Mouse (Mus musculus): ENCODE measurements around the gene Nlk.
"Not testable (repeated sequence)": the region's sequence is repeated elsewhere in the genome, so short reads cannot be mapped to it uniquely, and the experiment has no call there.

Nlk gene

GRCm38 (mm10) chr11:78690547-78690946 is 6.6 kb downstream of the Nlk start:
- DNase-seq (ENCODE audit: low read depth in 2 of 2, low spot score in 2 of 2) = no peak

GRCm38 (mm10) chr11:78681058-78681457 is 16.1 kb downstream of the Nlk start:
- no peak for DNase-seq (ENCODE audit: low read depth in 2 of 2, low spot score in 2 of 2)

- DNase-seq (ENCODE audit: low read depth in 2 of 2, low spot score in 2 of 2) = peak in 1 of 2 experiments; percentile 37
Observed at GRCm38 (mm10) chr11:78678761-78679160, 18.4 kb downstream of the Nlk start.

- DNase-seq (ENCODE audit: low read depth in 2 of 2, low spot score in 2 of 2) = no peak
Observed at GRCm38 (mm10) chr11:78668647-78669046, 28.5 kb downstream of the Nlk start.

- no peak for DNase-seq (ENCODE audit: low read depth in 2 of 2, low spot score in 2 of 2)
Observed at GRCm38 (mm10) chr11:78664853-78665252, 32.3 kb downstream of the Nlk start.

- no peak for DNase-seq (ENCODE audit: low read depth in 2 of 2, low spot score in 2 of 2)
Observed at GRCm38 (mm10) chr11:78663916-78664315, 33.3 kb downstream of the Nlk start.

GRCm38 (mm10) chr11:78649143-78649542 is 48.0 kb downstream of the Nlk start:
- DNase-seq (ENCODE audit: low read depth in 2 of 2, low spot score in 2 of 2) = no peak

GRCm38 (mm10) chr11:78648405-78648804 is 48.8 kb downstream of the Nlk start:
- DNase-seq (ENCODE audit: low read depth in 2 of 2, low spot score in 2 of 2) = not testable (repeated sequence)

GRCm38 (mm10) chr11:78643746-78644145 is 53.4 kb downstream of the Nlk start:
- no peak for DNase-seq (ENCODE audit: low read depth in 2 of 2, low spot score in 2 of 2)

- no peak for DNase-seq (ENCODE audit: low read depth in 2 of 2, low spot score in 2 of 2)
Observed at GRCm38 (mm10) chr11:78642151-78642550, 55.0 kb downstream of the Nlk start.

GRCm38 (mm10) chr11:78641088-78641487 is 56.1 kb downstream of the Nlk start:
- DNase-seq (ENCODE audit: low read depth in 2 of 2, low spot score in 2 of 2) = no peak

- no peak for DNase-seq (ENCODE audit: low read depth in 2 of 2, low spot score in 2 of 2)
Observed at GRCm38 (mm10) chr11:78632782-78633181, 64.4 kb downstream of the Nlk start.

- DNase-seq (ENCODE audit: low read depth in 2 of 2, low spot score in 2 of 2) = no peak
Observed at GRCm38 (mm10) chr11:78628871-78629270, 68.3 kb downstream of the Nlk start.

- peak in 1 of 2 experiments; percentile 5 for DNase-seq (ENCODE audit: low read depth in 2 of 2, low spot score in 2 of 2)
Observed at GRCm38 (mm10) chr11:78624377-78624776, 72.8 kb downstream of the Nlk start.

- DNase-seq (ENCODE audit: low read depth in 2 of 2, low spot score in 2 of 2) = no peak
Observed at GRCm38 (mm10) chr11:78621926-78622325, 75.2 kb downstream of the Nlk start.

GRCm38 (mm10) chr11:78620179-78620578 is 77.0 kb downstream of the Nlk start:
- DNase-seq (ENCODE audit: low read depth in 2 of 2, low spot score in 2 of 2) = no peak

GRCm38 (mm10) chr11:78611273-78611672 is 85.9 kb downstream of the Nlk start:
- DNase-seq (ENCODE audit: low read depth in 2 of 2, low spot score in 2 of 2) = no peak

- DNase-seq (ENCODE audit: low read depth in 2 of 2, low spot score in 2 of 2) = no peak
Observed at GRCm38 (mm10) chr11:78609657-78610056, 87.5 kb downstream of the Nlk start.

GRCm38 (mm10) chr11:78604826-78605225 is 92.3 kb downstream of the Nlk start:
- DNase-seq (ENCODE audit: low read depth in 2 of 2, low spot score in 2 of 2) = no peak

GRCm38 (mm10) chr11:78602781-78603180 is 94.4 kb downstream of the Nlk start:
- no peak for DNase-seq (ENCODE audit: low read depth in 2 of 2, low spot score in 2 of 2)

- peak in 1 of 2 experiments; percentile 16 for DNase-seq (ENCODE audit: low read depth in 2 of 2, low spot score in 2 of 2)
Observed at GRCm38 (mm10) chr11:78600926-78601590, 96.1 kb downstream of the Nlk start.

GRCm38 (mm10) chr11:78600496-78600895 is 96.7 kb downstream of the Nlk start:
- DNase-seq (ENCODE audit: low read depth in 2 of 2, low spot score in 2 of 2) = no peak

- peak; percentile 68 to 79 for DNase-seq (ENCODE audit: low read depth in 2 of 2, low spot score in 2 of 2)
Observed at GRCm38 (mm10) chr11:78600051-78600450, 97.1 kb downstream of the Nlk start.

Data from CD8-positive naive resting alpha-beta T cell, adult 2 months (primary cell).